Mouse (Mus musculus): ENCODE measurements at regions not wholly inside any gene's neighbourhood (a gene's known extent, or its start where the extent isn't known, plus 50 kb on each side); places are given as distances from the start of the nearest gene placed in this dataset.

- no peaks in the 10 kb centered on the region for H3K36me3 ChIP-seq (ENCODE audit: control insufficient read depth, insufficient read depth)
- no peak overlapping the region for H3K4me3 ChIP-seq
- H3ac ChIP-seq (ENCODE audit: control insufficient read depth, insufficient read length): no peak overlapping the region
- H3K27me3 ChIP-seq (ENCODE audit: control insufficient read depth, insufficient read depth, insufficient read length): no peaks in the 10 kb centered on the region
- no peak overlapping the region for H3K4me2 ChIP-seq (ENCODE audit: low read depth)
- no peak for TF ChIP-seq REST (IDR thresholded peaks at IDR 0.05; ENCODE audit: insufficient read depth, insufficient read length)
- TF ChIP-seq E2F4 (IDR thresholded peaks at IDR 0.05; ENCODE audit: insufficient read depth): no peak
- no peak for TF ChIP-seq TCF12 (IDR thresholded peaks at IDR 0.05; ENCODE audit: insufficient read depth, poor library complexity, severe bottlenecking)
- TF ChIP-seq MYOG (IDR thresholded peaks at IDR 0.05; ENCODE audit: control insufficient read depth in 1 of 3, insufficient read depth in 1 of 3, insufficient read length in 2 of 3, low read depth in 2 of 3): no peak
- TF ChIP-seq TCF3 (IDR thresholded peaks at IDR 0.05; ENCODE audit: insufficient read length, low read depth): no peak
- TF ChIP-seq USF1 (IDR thresholded peaks at IDR 0.05; ENCODE audit: low read depth): no peak
- TF ChIP-seq SRF (IDR thresholded peaks at IDR 0.05; ENCODE audit: control insufficient read depth, insufficient read length, low read depth): no peak
- no peak for TF ChIP-seq POLR2A (IDR thresholded peaks at IDR 0.05; ENCODE audit: insufficient read length, low read depth)
- no peak for TF ChIP-seq POLR2AphosphoS2 (IDR thresholded peaks at IDR 0.05; ENCODE audit: insufficient read length, low read depth)
- no peak for TF ChIP-seq CEBPB (IDR thresholded peaks at IDR 0.05; ENCODE audit: insufficient read depth, poor library complexity, severe bottlenecking)
- no peak for TF ChIP-seq MYOD1 (IDR thresholded peaks at IDR 0.05; ENCODE audit: control insufficient read depth in 1 of 3, insufficient read length in 2 of 3, low read depth in 2 of 3)
- TF ChIP-seq MAX (IDR thresholded peaks at IDR 0.05; ENCODE audit: low read depth): no peak
- no peaks in the 10 kb centered on the region for H3K79me2 ChIP-seq (ENCODE audit: control insufficient read depth, insufficient read depth)
These were observed 184.3 kb downstream of the Ajap1 start for GRCm38 (mm10) chr4:153298277-153298676.

- no peaks in the 10 kb centered on the region for H3K27me3 ChIP-seq (ENCODE audit: control insufficient read depth, insufficient read depth, insufficient read length)
- H3K36me3 ChIP-seq (ENCODE audit: control insufficient read depth, insufficient read depth): no peaks in the 10 kb centered on the region
- no peak overlapping the region for H3ac ChIP-seq (ENCODE audit: control insufficient read depth, insufficient read length)
- H3K4me2 ChIP-seq (ENCODE audit: low read depth): no peak overlapping the region
- H3K79me2 ChIP-seq (ENCODE audit: control insufficient read depth, insufficient read depth): no peaks in the 10 kb centered on the region
- TF ChIP-seq TCF3 (IDR thresholded peaks at IDR 0.05; ENCODE audit: insufficient read length, low read depth): no peak
- TF ChIP-seq E2F4 (IDR thresholded peaks at IDR 0.05; ENCODE audit: insufficient read depth): no peak
- no peak for TF ChIP-seq MYOG (IDR thresholded peaks at IDR 0.05; ENCODE audit: control insufficient read depth in 1 of 3, insufficient read depth in 1 of 3, insufficient read length in 2 of 3, low read depth in 2 of 3)
- no peak overlapping the region for H3K4me3 ChIP-seq
These were observed 187.8 kb downstream of the Ajap1 start for GRCm38 (mm10) chr4:153294828-153295227.

- H3ac ChIP-seq (ENCODE audit: control insufficient read depth, insufficient read length): no peak overlapping the region
- TF ChIP-seq POLR2AphosphoS2 (IDR thresholded peaks at IDR 0.05; ENCODE audit: insufficient read length, low read depth) (no peak), CEBPB (IDR thresholded peaks at IDR 0.05; ENCODE audit: insufficient read depth, poor library complexity, severe bottlenecking) (no peak), SRF (IDR thresholded peaks at IDR 0.05; ENCODE audit: control insufficient read depth, insufficient read length, low read depth) (no peak), TCF12 (IDR thresholded peaks at IDR 0.05; ENCODE audit: insufficient read depth, poor library complexity, severe bottlenecking) (no peak), TCF3 (IDR thresholded peaks at IDR 0.05; ENCODE audit: insufficient read length, low read depth) (no peak), USF1 (IDR thresholded peaks at IDR 0.05; ENCODE audit: low read depth) (no peak), MYOG (IDR thresholded peaks at IDR 0.05; ENCODE audit: control insufficient read depth in 1 of 3, insufficient read depth in 1 of 3, insufficient read length in 2 of 3, low read depth in 2 of 3) (no peak), E2F4 (IDR thresholded peaks at IDR 0.05; ENCODE audit: insufficient read depth) (no peak), REST (IDR thresholded peaks at IDR 0.05; ENCODE audit: insufficient read depth, insufficient read length) (no peak), MAX (IDR thresholded peaks at IDR 0.05; ENCODE audit: low read depth) (no peak), MYOD1 (IDR thresholded peaks at IDR 0.05; ENCODE audit: control insufficient read depth in 1 of 3, insufficient read length in 2 of 3, low read depth in 2 of 3) (no peak)
These were observed 189.5 kb downstream of the Ajap1 start for GRCm38 (mm10) chr4:153293137-153293536.

GRCm38 (mm10) chr4:153288362-153288761 lies 194.2 kb downstream of the Ajap1 start:
- no peaks in the 10 kb centered on the region for H3K27me3 ChIP-seq (ENCODE audit: control insufficient read depth, insufficient read depth, insufficient read length)
- no peaks in the 10 kb centered on the region for H3K79me2 ChIP-seq (ENCODE audit: control insufficient read depth, insufficient read depth)
- no peaks in the 10 kb centered on the region for H3K36me3 ChIP-seq (ENCODE audit: control insufficient read depth, insufficient read depth)
- H3ac ChIP-seq (ENCODE audit: control insufficient read depth, insufficient read length): no peak overlapping the region
- H3K4me3 ChIP-seq: no peak overlapping the region
- H3K4me2 ChIP-seq (ENCODE audit: low read depth): no peak overlapping the region
- TF ChIP-seq SRF (IDR thresholded peaks at IDR 0.05; ENCODE audit: control insufficient read depth, insufficient read length, low read depth) (no peak), E2F4 (IDR thresholded peaks at IDR 0.05; ENCODE audit: insufficient read depth) (no peak), POLR2A (IDR thresholded peaks at IDR 0.05; ENCODE audit: insufficient read length, low read depth) (no peak), TCF12 (IDR thresholded peaks at IDR 0.05; ENCODE audit: insufficient read depth, poor library complexity, severe bottlenecking) (no peak), MYOG (IDR thresholded peaks at IDR 0.05; ENCODE audit: control insufficient read depth in 1 of 3, insufficient read depth in 1 of 3, insufficient read length in 2 of 3, low read depth in 2 of 3) (no peak), USF1 (IDR thresholded peaks at IDR 0.05; ENCODE audit: low read depth) (no peak), REST (IDR thresholded peaks at IDR 0.05; ENCODE audit: insufficient read depth, insufficient read length) (no peak), CEBPB (IDR thresholded peaks at IDR 0.05; ENCODE audit: insufficient read depth, poor library complexity, severe bottlenecking) (no peak), POLR2AphosphoS2 (IDR thresholded peaks at IDR 0.05; ENCODE audit: insufficient read length, low read depth) (no peak), MAX (IDR thresholded peaks at IDR 0.05; ENCODE audit: low read depth) (no peak), TCF3 (IDR thresholded peaks at IDR 0.05; ENCODE audit: insufficient read length, low read depth) (no peak), MYOD1 (IDR thresholded peaks at IDR 0.05; ENCODE audit: control insufficient read depth in 1 of 3, insufficient read length in 2 of 3, low read depth in 2 of 3) (no peak)

More at GRCm38 (mm10) chr4:153293137-153293536, 189.5 kb downstream of the Ajap1 start:
- Histone ChIP-seq H3K27me3 (ENCODE audit: control insufficient read depth, insufficient read depth, insufficient read length) (no peaks in the 10 kb centered on the region), H3K4me2 (ENCODE audit: low read depth) (no peak overlapping the region), H3K36me3 (ENCODE audit: control insufficient read depth, insufficient read depth) (no peaks in the 10 kb centered on the region), H3K79me2 (ENCODE audit: control insufficient read depth, insufficient read depth) (no peaks in the 10 kb centered on the region), H3K4me3 (no peak overlapping the region)

- Histone ChIP-seq H3K79me2 (ENCODE audit: control insufficient read depth, insufficient read depth) (no peaks in the 10 kb centered on the region), H3K4me2 (ENCODE audit: low read depth) (no peak overlapping the region), H3ac (ENCODE audit: control insufficient read depth, insufficient read length) (no peak overlapping the region), H3K4me3 (no peak overlapping the region), H3K27me3 (ENCODE audit: control insufficient read depth, insufficient read depth, insufficient read length) (no peaks in the 10 kb centered on the region), H3K36me3 (ENCODE audit: control insufficient read depth, insufficient read depth) (no peaks in the 10 kb centered on the region)
- no peak for TF ChIP-seq CEBPB (IDR thresholded peaks at IDR 0.05; ENCODE audit: insufficient read depth, poor library complexity, severe bottlenecking)
- no peak for TF ChIP-seq POLR2AphosphoS2 (IDR thresholded peaks at IDR 0.05; ENCODE audit: insufficient read length, low read depth)
- TF ChIP-seq POLR2A (IDR thresholded peaks at IDR 0.05; ENCODE audit: insufficient read length, low read depth): no peak
- no peak for TF ChIP-seq USF1 (IDR thresholded peaks at IDR 0.05; ENCODE audit: low read depth)
- no peak for TF ChIP-seq MAX (IDR thresholded peaks at IDR 0.05; ENCODE audit: low read depth)
- TF ChIP-seq TCF12 (IDR thresholded peaks at IDR 0.05; ENCODE audit: insufficient read depth, poor library complexity, severe bottlenecking): no peak
- no peak for TF ChIP-seq REST (IDR thresholded peaks at IDR 0.05; ENCODE audit: insufficient read depth, insufficient read length)
- no peak for TF ChIP-seq TCF3 (IDR thresholded peaks at IDR 0.05; ENCODE audit: insufficient read length, low read depth)
- no peak for TF ChIP-seq MYOG (IDR thresholded peaks at IDR 0.05; ENCODE audit: control insufficient read depth in 1 of 3, insufficient read depth in 1 of 3, insufficient read length in 2 of 3, low read depth in 2 of 3)
- TF ChIP-seq SRF (IDR thresholded peaks at IDR 0.05; ENCODE audit: control insufficient read depth, insufficient read length, low read depth): no peak
- TF ChIP-seq E2F4 (IDR thresholded peaks at IDR 0.05; ENCODE audit: insufficient read depth): no peak
- no peak for TF ChIP-seq MYOD1 (IDR thresholded peaks at IDR 0.05; ENCODE audit: control insufficient read depth in 1 of 3, insufficient read length in 2 of 3, low read depth in 2 of 3)
These were observed 198.4 kb downstream of the Ajap1 start for GRCm38 (mm10) chr4:153284209-153284608.

All from myocyte (in vitro differentiated cells).